Mouse (Mus musculus) stomach, embryonic 15.5 days (tissue): ENCODE measurements around the gene Zic1. TPM values are rescaled to one million over a fixed set of nuclear protein-coding genes. Genes with fewer than 3 reads are reported as not detected.

Experiments used
- ATAC-seq: fragments of 200-750 bp; cut with Nextera tagmentation; 2 replicates; pipeline ENCODE4 v1.8.0; 2017; ENCODE audit warnings: low read depth, moderate number of reproducible peaks, moderate TSS enrichment; ENCODE audit not compliant: insufficient read depth, low FRiP score
- H3K27ac ChIP-seq: fragments of 300-500 bp; sonication (generic); 2 replicates; pipeline ENCODE4 v1.5.1; 2015; ENCODE audit warnings: mild to moderate bottlenecking, inconsistent platforms
- H3K27me3 ChIP-seq: fragments of 300-500 bp; sonication (generic); replicated peaks from 2 replicates; pipeline ENCODE4 v1.6.1; 2015; ENCODE audit warnings: inconsistent platforms
- H3K36me3 ChIP-seq: fragments of 300-500 bp; sonication (generic); 2 replicates; pipeline ENCODE4 v1.6.1; 2015; ENCODE audit warnings: inconsistent platforms
- H3K4me1 ChIP-seq: fragments of 300-500 bp; sonication (generic); 2 replicates; pipeline ENCODE4 v1.6.1; 2015; ENCODE audit warnings: inconsistent platforms
- H3K4me2 ChIP-seq: fragments of 300-500 bp; sonication (generic); 2 replicates; pipeline ENCODE4 v1.6.1; 2015; ENCODE audit warnings: mild to moderate bottlenecking, inconsistent platforms
- H3K4me3 ChIP-seq: fragments of 300-500 bp; sonication (generic); replicated peaks from 2 replicates; pipeline ENCODE4 v1.5.1; 2015; ENCODE audit warnings: inconsistent platforms
- H3K9ac ChIP-seq: fragments of 300-500 bp; sonication (generic); 2 replicates; pipeline ENCODE4 v1.6.1; 2015; ENCODE audit warnings: inconsistent platforms
- H3K9me3 ChIP-seq: fragments of 300-500 bp; sonication (generic); 2 replicates; pipeline ENCODE4 v1.6.1; 2016; ENCODE audit warnings: inconsistent platforms
- WGBS: fragments of 180-500 bp; shearing (Covaris S2); methylation state at CpG from one replicate; pipeline ENCODE4 v1.1.7; 2015; 5-methylcytosine and 5-hydroxymethylcytosine counted together
- polyA plus RNA-seq: library from polyadenylated mRNA; unstranded; fragments of >200 nt; fragmentation: Nextera tagmentation; extraction: Ambion mirVana; gene quantifications from 2 replicates; pipeline ENCODE4 v1.2.1, GENCODE M21; 2015

Gene Zic1
- 0.04 TPM in 1 of 2 replicates, not detected in the other for polyA plus RNA-seq

DNA sequence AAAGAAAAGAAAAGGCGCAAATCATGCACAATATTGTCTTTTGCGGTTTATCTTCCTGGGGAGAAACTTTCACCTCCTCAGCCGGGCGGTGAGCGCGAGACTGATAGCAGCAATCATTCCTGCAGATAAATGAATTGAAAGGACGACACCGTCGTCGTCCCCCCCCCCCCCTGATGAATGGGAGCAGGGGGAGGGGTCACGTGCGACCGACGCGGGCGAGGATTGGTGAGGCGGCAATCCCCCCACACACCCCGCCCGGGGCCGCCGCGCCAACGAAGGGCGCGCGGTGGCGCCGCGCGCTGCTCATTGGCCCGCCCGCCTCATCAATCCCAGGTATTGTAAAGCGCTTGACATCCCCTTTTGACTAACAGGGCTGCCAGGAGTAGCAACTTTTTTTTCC is at the start of gene Zic1:
Zic1 (minus strand) TSS at position 147 of the 400 bp plus-strand sequence.
- no peak for ATAC-seq
- H3K36me3 ChIP-seq, result no peaks in the 10 kb centered on the region
- peak within 1 kb of the TSS; percentile 24 for H3K4me3 ChIP-seq
- H3K27me3 ChIP-seq, result peaks cover 86% of the 10 kb centered on the region
- under 1% methylated on average over 32 of the region's 33 CpGs for WGBS
- H3K4me1 ChIP-seq, result peaks cover 15% of the 10 kb centered on the region
- peak within 1 kb of the TSS; percentile 44 for H3K4me2 ChIP-seq
- no peak within 1 kb of the TSS for H3K9ac ChIP-seq
- no peaks in the 10 kb centered on the region for H3K9me3 ChIP-seq
- no peak within 1 kb of the TSS for H3K27ac ChIP-seq

DNA sequence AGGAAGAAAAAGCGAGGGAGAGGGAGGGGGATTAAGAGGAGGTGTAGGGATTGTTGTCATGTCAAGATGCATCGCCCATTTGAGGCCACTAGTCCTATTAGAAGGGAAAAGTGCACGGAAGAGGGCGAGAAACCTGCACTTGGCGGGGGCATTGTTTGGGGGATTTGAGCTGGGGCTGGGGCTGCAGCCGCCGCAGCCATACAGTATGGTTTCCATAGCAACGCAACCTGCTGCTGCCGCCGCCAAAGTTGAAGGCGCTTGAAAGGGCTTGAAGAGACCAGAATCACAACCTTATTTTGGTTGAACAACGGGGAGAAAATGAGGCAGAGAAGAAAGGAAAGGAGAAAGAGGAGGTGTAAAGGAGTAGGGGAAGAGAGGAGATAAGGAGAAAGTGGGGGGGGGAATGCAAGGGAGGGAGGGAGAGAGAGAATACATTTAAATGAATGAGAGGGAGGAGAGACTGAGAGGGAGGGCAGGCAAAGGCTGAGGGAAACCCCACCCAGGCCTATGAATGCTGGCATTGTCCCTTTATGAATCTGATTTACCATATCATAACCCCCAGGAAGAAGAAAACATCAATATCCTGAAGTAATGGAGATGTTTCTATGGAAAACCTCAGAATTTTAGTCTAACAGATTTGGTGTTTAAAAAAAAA is 48.5 kb upstream of the Zic1 start:
- H3K4me3 ChIP-seq, result no peak overlapping the region
- no peak overlapping the region for H3K9ac ChIP-seq
- no peak overlapping the region for H3K27ac ChIP-seq
- H3K4me2 ChIP-seq, result no peak overlapping the region
- H3K36me3 ChIP-seq, result no peaks in the 10 kb centered on the region
- no peaks in the 10 kb centered on the region for H3K9me3 ChIP-seq
- peaks cover 58% of the 10 kb centered on the region for H3K27me3 ChIP-seq
- no peaks in the 10 kb centered on the region for H3K4me1 ChIP-seq
- ATAC-seq, result no peak
- WGBS, result 2% methylated on average over 12 of the region's 12 CpGs

- H3K4me3 ChIP-seq, result no peak overlapping the region
- H3K9me3 ChIP-seq, result no peaks in the 10 kb centered on the region
- H3K27ac ChIP-seq, result no peak overlapping the region
- H3K9ac ChIP-seq, result no peak overlapping the region
- ATAC-seq, result no peak
- no peaks in the 10 kb centered on the region for H3K36me3 ChIP-seq
- H3K4me2 ChIP-seq, result no peak overlapping the region
- H3K4me1 ChIP-seq, result no peaks in the 10 kb centered on the region
- WGBS, result 0% methylated on average over 3 of the region's 3 CpGs
- H3K27me3 ChIP-seq, result peaks cover 61% of the 10 kb centered on the region
These were observed 44.2 kb upstream of the Zic1 start for GRCm38 (mm10) chr9:91409771-91410170.

GRCm38 (mm10) chr9:91406258-91406763 is 40.7 kb upstream of the Zic1 start:
- Histone ChIP-seq H3K9me3 (no peaks in the 10 kb centered on the region), H3K36me3 (no peaks in the 10 kb centered on the region), H3K4me2 (no peak overlapping the region), H3K4me1 (no peaks in the 10 kb centered on the region), H3K9ac (no peak overlapping the region), H3K4me3 (no peak overlapping the region), H3K27me3 (peaks cover 77% of the 10 kb centered on the region), H3K27ac (no peak overlapping the region)
- WGBS, result under 1% methylated on average over 6 of the region's 6 CpGs
- ATAC-seq, result no peak

DNA sequence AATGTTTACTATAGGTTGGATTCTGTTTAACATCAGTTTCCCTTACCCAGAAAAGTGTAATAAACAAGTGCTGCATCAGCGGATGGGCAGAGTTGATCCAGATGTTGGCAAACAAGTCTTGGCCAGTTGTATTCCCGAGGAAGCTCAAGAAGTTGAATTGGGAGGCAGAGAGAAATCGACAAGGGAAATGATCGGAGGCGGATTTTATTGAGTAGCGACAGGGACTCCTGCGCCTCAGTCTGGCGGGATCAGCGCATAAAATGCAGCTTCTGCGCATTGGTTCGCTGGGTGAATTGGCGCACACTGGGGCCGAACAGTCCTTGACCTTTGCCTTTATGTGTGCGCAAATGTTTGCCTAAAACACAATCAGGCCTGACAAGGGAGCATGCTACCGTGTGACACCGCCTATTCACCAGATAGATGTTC is 40.2 kb upstream of the Zic1 start:
- Histone ChIP-seq H3K4me1 (no peaks in the 10 kb centered on the region), H3K9me3 (no peaks in the 10 kb centered on the region), H3K4me2 (no peak overlapping the region), H3K27me3 (peaks cover 79% of the 10 kb centered on the region), H3K4me3 (no peak overlapping the region), H3K36me3 (no peaks in the 10 kb centered on the region), H3K27ac (no peak overlapping the region), H3K9ac (no peak overlapping the region)
- under 1% methylated on average over 16 of the region's 16 CpGs for WGBS
- no peak for ATAC-seq

- Histone ChIP-seq H3K27me3 (peaks cover 79% of the 10 kb centered on the region), H3K4me2 (no peak overlapping the region), H3K9ac (no peak overlapping the region), H3K4me1 (no peaks in the 10 kb centered on the region), H3K4me3 (no peak overlapping the region), H3K27ac (no peak overlapping the region), H3K36me3 (no peaks in the 10 kb centered on the region), H3K9me3 (no peaks in the 10 kb centered on the region)
- 2% methylated on average over 27 of the region's 27 CpGs for WGBS
- ATAC-seq, result no peak
These were observed 39.5 kb upstream of the Zic1 start for GRCm38 (mm10) chr9:91404905-91405752.

DNA sequence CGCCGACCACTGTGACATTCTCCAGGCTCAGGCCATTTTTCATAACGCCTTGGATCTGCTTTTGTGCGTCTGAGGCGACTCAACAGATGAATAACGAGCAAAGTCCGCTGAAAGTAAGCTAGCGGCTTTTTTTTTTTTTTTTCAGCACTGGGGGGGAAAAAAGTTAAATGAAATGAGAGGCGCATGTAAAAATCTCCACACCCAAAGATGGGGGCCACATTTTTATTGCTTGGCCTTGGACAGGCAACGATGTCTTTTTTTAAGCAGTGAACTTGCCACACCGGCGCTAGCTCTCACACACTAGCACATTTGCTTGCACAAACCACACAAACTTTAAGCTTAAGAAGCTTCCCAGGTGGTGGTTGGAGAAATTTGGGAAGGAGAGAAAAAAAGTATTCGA is 38.6 kb upstream of the Zic1 start:
- Histone ChIP-seq H3K4me1 (no peaks in the 10 kb centered on the region), H3K9ac (no peak overlapping the region), H3K36me3 (no peaks in the 10 kb centered on the region), H3K27me3 (peaks cover 79% of the 10 kb centered on the region), H3K27ac (no peak overlapping the region), H3K4me3 (no peak overlapping the region), H3K9me3 (no peaks in the 10 kb centered on the region), H3K4me2 (no peak overlapping the region)
- 3% methylated on average over 13 of the region's 13 CpGs for WGBS
- ATAC-seq, result no peak

- Histone ChIP-seq H3K9ac (no peak overlapping the region), H3K4me2 (no peak overlapping the region), H3K9me3 (no peaks in the 10 kb centered on the region), H3K27ac (no peak overlapping the region), H3K36me3 (no peaks in the 10 kb centered on the region), H3K4me1 (no peaks in the 10 kb centered on the region), H3K27me3 (peaks cover 88% of the 10 kb centered on the region), H3K4me3 (no peak overlapping the region)
- no peak for ATAC-seq
- WGBS, result 2% methylated on average over 10 of the region's 10 CpGs
These were observed 35.9 kb upstream of the Zic1 start for GRCm38 (mm10) chr9:91401471-91401870.

DNA sequence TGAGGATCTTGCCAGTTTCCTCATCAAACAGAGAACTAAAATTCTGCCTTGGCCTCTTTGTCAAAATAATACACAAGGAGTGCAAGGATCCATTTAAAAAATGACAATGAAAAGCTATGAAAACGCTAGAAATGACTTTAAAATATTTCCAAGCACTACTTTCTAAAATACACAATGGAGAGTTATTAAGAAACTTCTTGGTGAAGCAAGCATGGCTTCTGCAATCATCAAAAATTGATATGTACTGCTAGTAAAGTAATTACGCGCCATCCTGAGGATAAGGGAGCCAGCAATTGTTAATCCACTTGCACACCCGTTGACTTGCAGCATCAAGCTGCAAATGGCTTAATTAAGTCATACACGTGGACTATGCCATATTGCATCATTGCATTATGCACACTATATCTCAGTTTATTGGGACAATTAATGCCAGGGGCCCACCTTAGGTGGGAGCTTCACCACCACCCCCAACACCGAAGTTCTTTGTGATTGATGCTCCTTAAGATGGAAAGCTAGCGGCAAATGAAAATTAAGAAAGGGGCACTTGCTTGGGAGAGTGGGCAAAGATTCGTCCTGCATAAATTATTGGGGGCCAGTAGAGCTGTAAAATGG is 35.0 kb upstream of the Zic1 start:
- Histone ChIP-seq H3K27ac (no peak overlapping the region), H3K4me1 (no peaks in the 10 kb centered on the region), H3K9me3 (no peaks in the 10 kb centered on the region), H3K27me3 (peaks cover 85% of the 10 kb centered on the region), H3K4me2 (no peak overlapping the region), H3K9ac (no peak overlapping the region), H3K36me3 (no peaks in the 10 kb centered on the region), H3K4me3 (no peak overlapping the region)
- WGBS, result 8% methylated on average over 8 of the region's 8 CpGs
- ATAC-seq, result no peak

DNA sequence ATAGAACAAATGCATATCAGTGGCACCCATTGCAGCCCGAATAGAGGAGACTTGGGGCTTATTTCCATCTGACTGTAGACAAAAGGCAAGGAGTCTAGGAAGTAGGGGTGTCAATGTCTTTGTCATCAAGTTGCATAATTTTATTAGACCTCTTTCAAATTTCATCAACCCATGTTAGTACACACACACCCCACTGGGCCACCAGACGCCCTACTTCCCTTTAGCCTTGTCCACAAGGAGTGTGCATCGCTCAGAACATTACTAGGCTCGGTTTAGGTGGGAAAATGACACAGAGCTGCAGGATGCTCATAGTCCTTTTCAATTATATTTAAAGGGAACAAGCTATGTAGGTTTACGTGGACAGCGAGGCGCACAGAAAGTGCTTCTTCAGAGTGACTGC is 34.4 kb upstream of the Zic1 start:
- no peak overlapping the region for H3K9ac ChIP-seq
- 21% methylated on average over 7 of the region's 7 CpGs for WGBS
- no peak overlapping the region for H3K27ac ChIP-seq
- no peak overlapping the region for H3K4me3 ChIP-seq
- no peaks in the 10 kb centered on the region for H3K4me1 ChIP-seq
- H3K9me3 ChIP-seq, result no peaks in the 10 kb centered on the region
- no peak overlapping the region for H3K4me2 ChIP-seq
- ATAC-seq, result no peak
- H3K36me3 ChIP-seq, result no peaks in the 10 kb centered on the region
- peaks cover 87% of the 10 kb centered on the region for H3K27me3 ChIP-seq

GRCm38 (mm10) chr9:91395066-91395772 is 29.6 kb upstream of the Zic1 start:
- ATAC-seq, result no peak
- peaks cover 89% of the 10 kb centered on the region for H3K27me3 ChIP-seq
- no peak overlapping the region for H3K9ac ChIP-seq
- no peaks in the 10 kb centered on the region for H3K4me1 ChIP-seq
- H3K4me3 ChIP-seq, result no peak overlapping the region
- no peak overlapping the region for H3K4me2 ChIP-seq
- H3K9me3 ChIP-seq, result no peaks in the 10 kb centered on the region
- no peak overlapping the region for H3K27ac ChIP-seq
- 8% methylated on average over 14 of the region's 14 CpGs for WGBS
- no peaks in the 10 kb centered on the region for H3K36me3 ChIP-seq
